ENCODE assay signal across 8 mouse cellular contexts in the genomic region with DNA sequence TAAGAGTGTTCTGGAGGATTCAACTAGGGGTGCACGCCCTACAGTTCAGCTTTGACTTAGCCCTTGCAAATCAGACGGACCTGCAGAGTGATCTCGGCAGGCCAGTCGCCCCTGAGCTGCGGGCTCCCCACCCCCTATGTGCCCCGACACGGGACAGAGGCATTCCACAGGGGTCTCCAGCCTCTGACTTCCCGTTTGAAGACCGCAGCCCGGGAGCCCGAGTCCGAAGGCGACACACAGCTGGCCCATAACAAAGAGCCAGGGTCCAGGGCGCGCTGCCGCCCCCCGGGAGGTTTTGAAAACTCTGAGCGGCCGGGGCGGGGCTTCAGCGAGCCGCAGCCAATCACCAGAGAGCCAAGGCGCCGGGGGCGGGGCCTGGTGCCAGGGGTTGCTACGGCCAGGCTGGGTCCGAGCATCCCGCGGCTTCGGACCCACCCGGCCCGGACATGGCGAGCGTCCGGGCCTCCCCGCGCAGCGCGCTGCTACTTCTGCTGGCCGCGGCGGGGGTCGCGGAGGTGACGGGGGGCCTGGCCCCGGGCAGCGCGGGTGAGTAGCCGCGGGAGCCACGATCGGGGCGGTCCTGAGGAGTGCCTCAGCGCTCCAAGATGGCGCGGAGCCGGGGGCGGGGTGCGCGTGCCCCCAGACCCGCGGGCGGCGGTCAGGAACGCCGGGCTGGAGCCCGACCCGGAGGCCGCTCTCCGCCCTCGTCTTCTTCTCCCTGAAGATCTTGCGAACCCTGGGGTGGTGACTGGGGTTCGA. TPM values are rescaled to one million over a fixed set of nuclear protein-coding genes. Genes with fewer than 3 reads are reported as not detected.
DNase-seq lines count a peak whose midpoint lies in the region; ATAC-seq and TF ChIP-seq lines count a peak whose summit lies in the region.

A gene (plus strand): TSS at position 371 of the 759 bp plus-strand sequence.

- peak; percentile 96 for ATAC-seq in hindbrain, embryonic 16.5 days

- H3K4me1 ChIP-seq in hindbrain, embryonic 16.5 days (ENCODE audit: control insufficient read depth, insufficient read depth, low read depth, low read length), result peaks cover 10% of the 10 kb centered on the region

- H3K9ac ChIP-seq in hindbrain, embryonic 16.5 days (ENCODE audit: low read depth, low read length), result peak within 1 kb of the TSS; percentile 89

- H3K4me2 ChIP-seq in hindbrain, embryonic 16.5 days (ENCODE audit: low read length), result peak within 1 kb of the TSS; percentile 95

- H3K27ac ChIP-seq in gastrocnemius, adult 2 months, result peak within 1 kb of the TSS; percentile 81
- peak within 1 kb of the TSS; percentile 65; the same call in 1 of the 2 replicates for H3K27ac ChIP-seq in hindbrain, embryonic 16.5 days (ENCODE audit: low read depth, low read length)
- H3K27ac ChIP-seq in macrophage, result no peak within 1 kb of the TSS

- peak; percentile 53 for DNase-seq in WW6 (ENCODE audit: low read depth, low spot score)
- DNase-seq in cerebellum, postnatal 4 days (ENCODE audit: low spot score in 2 of 2), result peak; percentile 78 to 90
- DNase-seq in gastrocnemius, adult 2 months, result peak; percentile 90
- peak; percentile 74 to 86 for DNase-seq in left cerebral cortex, adult 18-20 months (ENCODE audit: low spot score in 2 of 2)
- peak; percentile 72 to 86 for DNase-seq in right cerebral cortex, adult 2 months (ENCODE audit: low spot score in 2 of 2)
- DNase-seq in urinary bladder, postnatal 14 days (ENCODE audit: low spot score), result peak; percentile 85

- no peaks in the 10 kb centered on the region for H3K9me3 ChIP-seq in hindbrain, embryonic 16.5 days (ENCODE audit: control insufficient read depth, low read length)

- TF ChIP-seq CTCF in gastrocnemius, adult 2 months (IDR thresholded peaks at IDR 0.05), result no peak

- under 1% methylated on average over 35 of the region's 73 CpGs for WGBS in hindbrain, embryonic 16.5 days
- under 1% methylated on average over 66 of the region's 73 CpGs for WGBS in macrophage (ENCODE audit: missing documents)

- H3K36me3 ChIP-seq in hindbrain, embryonic 16.5 days (ENCODE audit: control insufficient read depth, insufficient read depth, low read length), result no peaks in the 10 kb centered on the region
- no peaks in the 10 kb centered on the region for H3K36me3 ChIP-seq in macrophage (ENCODE audit: inconsistent target)

- H3K4me3 ChIP-seq in gastrocnemius, adult 2 months, result peak within 1 kb of the TSS; percentile 75
- peak within 1 kb of the TSS; percentile 88 for H3K4me3 ChIP-seq in hindbrain, embryonic 16.5 days (ENCODE audit: low read length)
- peak within 1 kb of the TSS; percentile 32 for H3K4me3 ChIP-seq in macrophage (ENCODE audit: inconsistent target)

- no peaks in the 10 kb centered on the region for H3K79me2 ChIP-seq in macrophage (ENCODE audit: inconsistent target)

- intact Hi-C loops in gastrocnemius, adult 2 months (cut with DNase I), result no loop called here

- H3K27me3 ChIP-seq in hindbrain, embryonic 16.5 days (replicated peaks; ENCODE audit: control insufficient read depth, insufficient read depth, low read length), result no peaks in the 10 kb centered on the region

RNA-seq across cellular contexts. Expression of the gene that starts here (rescaled TPM):
- 1 to 10 TPM; 1.6 to 3.6 TPM for total RNA-seq in gastrocnemius, adult 2 months (2021)
- polyA plus RNA-seq in hindbrain, embryonic 16.5 days (2015; fragmentation: Nextera tagmentation; extraction: Ambion mirVana), result 4.9 and 5.4 TPM in 2 replicates
- 1 to 10 TPM; 6.5 to 8.3 TPM for total RNA-seq in left cerebral cortex, adult 18-20 months (2021)
- total RNA-seq in macrophage (2018; cell fraction: chromatin; rRNA removed), result 1 to 10 TPM in 3 of 26 experiments, under 1 TPM in 19, not detected in 4; 0.13 to 7.7 (median 0.40) TPM
- under 1 TPM; 0.07 to 0.52 (median 0.19) TPM for total RNA-seq in macrophage (2018; cell fraction: cytosol; rRNA removed)
- total RNA-seq in macrophage (2018; cell fraction: nucleus; rRNA removed), result under 1 TPM in 25 of 26 experiments, not detected in 1; 0.12 to 0.94 (median 0.36) TPM
- 0.12 to 0.38 TPM (median 0.34 TPM) in 3 replicates for polyA plus RNA-seq in macrophage (2018)

Comparison
In these comparisons a context has a peak if more than half of its experiments do, and no peak if none do; other contexts are left out.
1. H3K4me3 ChIP-seq: peak in every context shown above with its lines; median percentile 88 in hindbrain, embryonic 16.5 days; 75 in gastrocnemius, adult 2 months; 32 in macrophage.